Mouse (Mus musculus): ENCODE results near the gene Erp44. TPM values are rescaled to one million over a fixed set of nuclear protein-coding genes. Genes with fewer than 3 reads are reported as not detected.

The Erp44 gene
- polyA plus RNA-seq, 1 experiment from 2014 or later = 121 TPM

GRCm38 (mm10) chr4:48314814-48315213, 35.5 kb upstream of the Erp44 start:
- ATAC-seq (ENCODE audit: low FRiP score, low TSS enrichment) (peak; percentile 51; the same call in 1 of the 2 replicates), DNase-seq (ENCODE audit: low spot score) (no peak)
- 79% methylated on average over 3 of the region's 3 CpGs for WGBS
- H3K9me3 ChIP-seq (ENCODE audit: control insufficient read depth, low read length) = no peaks in the 10 kb centered on the region
- no peaks in the 10 kb centered on the region for H3K36me3 ChIP-seq (ENCODE audit: control insufficient read depth, insufficient read depth, low read length)
- H3K4me3 ChIP-seq (ENCODE audit: low read depth, low read length) = no peak overlapping the region
- H3K4me1 ChIP-seq (replicated peaks; ENCODE audit: control insufficient read depth, insufficient read depth) = no peaks in the 10 kb centered on the region
- no peaks in the 10 kb centered on the region for H3K27me3 ChIP-seq (ENCODE audit: control insufficient read depth, insufficient read depth, low read length)
- no peak overlapping the region for H3K9ac ChIP-seq (ENCODE audit: low read length)
- H3K4me2 ChIP-seq (replicated peaks; ENCODE audit: low read depth) = no peak overlapping the region
- no peak overlapping the region for H3K27ac ChIP-seq (replicated peaks)
- TF ChIP-seq EP300 (optimal IDR thresholded peaks at IDR 0.05) (no peak), CTCF (IDR thresholded peaks at IDR 0.05; ENCODE audit: low read depth) (no peak)

DNA sequence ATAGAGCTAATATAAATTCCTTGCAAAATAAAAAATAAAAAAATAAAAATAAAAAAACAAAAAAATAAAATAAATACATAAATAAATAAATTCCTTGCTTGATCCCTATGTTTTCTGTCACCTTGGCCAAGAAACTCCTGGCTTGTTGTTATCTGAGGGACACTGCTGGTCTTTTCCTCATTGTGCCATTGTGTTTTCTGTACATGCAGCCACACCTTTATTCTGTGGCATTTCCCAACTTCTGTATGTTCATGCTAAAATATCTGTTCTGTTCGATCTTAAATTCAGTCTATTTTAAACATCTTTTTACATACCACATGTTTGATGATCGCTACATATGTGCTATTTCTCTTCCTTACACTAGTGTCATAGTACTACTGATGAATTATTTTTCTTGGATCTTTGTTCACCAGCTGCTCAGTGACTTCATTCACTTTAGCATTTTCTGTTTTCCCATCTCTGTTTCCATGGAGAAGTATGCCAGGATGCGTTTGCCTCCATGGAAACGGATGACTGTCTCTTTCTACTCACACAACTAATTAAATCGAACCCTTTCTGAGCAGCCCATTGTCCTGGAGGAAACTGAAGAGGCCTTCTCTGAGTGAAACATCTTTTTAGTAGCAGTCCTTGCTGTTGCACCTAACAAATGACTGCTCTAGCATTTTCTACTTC, 7.9 kb upstream of the Erp44 start:
- Histone ChIP-seq H3K27me3 (ENCODE audit: control insufficient read depth, insufficient read depth, low read length) (no peaks in the 10 kb centered on the region), H3K9me3 (ENCODE audit: control insufficient read depth, low read length) (no peaks in the 10 kb centered on the region), H3K4me2 (replicated peaks; ENCODE audit: low read depth) (no peak overlapping the region), H3K27ac (replicated peaks) (no peak overlapping the region), H3K36me3 (ENCODE audit: control insufficient read depth, insufficient read depth, low read length) (no peaks in the 10 kb centered on the region; the same call in 1 of the 2 replicates), H3K9ac (ENCODE audit: low read length) (no peak overlapping the region), H3K4me1 (replicated peaks; ENCODE audit: control insufficient read depth, insufficient read depth) (no peaks in the 10 kb centered on the region), H3K4me3 (ENCODE audit: low read depth, low read length) (no peak overlapping the region)
- DNase-seq (ENCODE audit: low spot score) = no peak
- 89% methylated on average over 5 of the region's 5 CpGs for WGBS
- TF ChIP-seq CTCF (IDR thresholded peaks at IDR 0.05; ENCODE audit: low read depth) (no peak), EP300 (optimal IDR thresholded peaks at IDR 0.05) (no peak)
- ATAC-seq (ENCODE audit: low FRiP score, low TSS enrichment) = no peak

DNA sequence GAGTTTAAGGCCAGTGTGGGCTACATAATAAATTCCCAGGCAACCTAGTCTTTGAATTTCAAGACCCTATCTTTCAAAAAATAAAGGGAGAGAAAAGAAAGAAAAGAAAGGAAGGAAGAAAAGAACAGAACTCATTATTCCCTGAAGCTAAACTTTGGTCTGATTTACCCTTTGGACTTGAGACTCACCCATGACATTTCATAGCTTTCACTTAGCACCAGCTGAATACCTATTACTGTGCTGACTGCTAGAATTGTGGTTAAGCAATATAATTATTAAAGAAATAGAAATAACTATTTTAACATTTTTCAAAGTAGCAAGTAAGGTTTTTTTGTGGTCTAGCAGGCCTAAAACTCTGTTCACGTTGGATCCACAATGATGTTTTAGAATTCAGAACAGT, 1.8 kb upstream of the Erp44 start:
- no peaks in the 10 kb centered on the region for H3K36me3 ChIP-seq (ENCODE audit: control insufficient read depth, insufficient read depth, low read length)
- no peak for DNase-seq (ENCODE audit: low spot score)
- H3K27ac ChIP-seq (replicated peaks) = no peak overlapping the region
- H3K9ac ChIP-seq (ENCODE audit: low read length) = no peak overlapping the region
- no peak overlapping the region for H3K4me2 ChIP-seq (replicated peaks; ENCODE audit: low read depth)
- H3K9me3 ChIP-seq (ENCODE audit: control insufficient read depth, low read length) = no peaks in the 10 kb centered on the region
- TF ChIP-seq EP300 (optimal IDR thresholded peaks at IDR 0.05) (no peak), CTCF (IDR thresholded peaks at IDR 0.05; ENCODE audit: low read depth) (no peak)
- no peak overlapping the region for H3K4me3 ChIP-seq (ENCODE audit: low read depth, low read length)
- WGBS = 91% methylated on average over 1 of the region's 1 CpGs
- no peaks in the 10 kb centered on the region for H3K27me3 ChIP-seq (ENCODE audit: control insufficient read depth, insufficient read depth, low read length)
- H3K4me1 ChIP-seq (replicated peaks; ENCODE audit: control insufficient read depth, insufficient read depth) = 0 out of 2 replicates have a peak, but pooled peaks cover 2% of the 10 kb centered on the region
- no peak for ATAC-seq (ENCODE audit: low FRiP score, low TSS enrichment)

DNA sequence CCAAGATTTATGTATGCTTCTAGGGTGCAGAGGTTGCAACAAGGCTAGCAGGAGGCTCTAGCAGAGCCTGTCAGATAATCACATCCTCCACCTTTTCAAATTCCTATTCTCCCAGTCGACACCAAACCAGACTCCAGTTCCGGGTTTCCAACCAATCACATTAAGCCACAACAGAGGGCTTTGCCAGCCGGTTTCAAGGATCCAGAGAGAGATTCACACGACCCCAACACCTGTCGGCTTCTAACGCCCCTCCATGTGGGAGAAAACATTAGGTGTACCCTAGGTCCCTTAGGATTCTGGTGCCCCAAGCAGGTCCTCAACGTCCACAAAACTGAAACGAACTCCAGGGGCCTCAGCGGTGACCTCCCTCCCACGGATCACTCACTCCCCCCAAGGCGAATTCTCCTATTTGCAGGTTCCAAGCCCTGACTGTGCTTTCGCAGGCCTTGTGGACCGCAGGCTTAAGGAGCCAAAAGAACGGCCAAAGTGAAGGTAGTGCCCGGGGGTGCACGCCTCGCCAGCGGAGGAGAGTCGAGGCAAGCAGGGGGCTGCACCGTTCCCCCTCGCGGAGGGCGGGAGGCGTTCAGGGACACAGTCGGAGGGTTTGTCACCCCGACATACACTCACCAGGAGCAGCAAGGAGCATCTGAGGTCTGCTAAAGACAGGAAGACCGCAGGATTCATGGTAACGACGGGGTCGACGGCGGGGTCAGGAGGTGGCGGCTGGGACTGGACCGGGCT, 431 bp downstream of the Erp44 start:
- Histone ChIP-seq H3K27ac (replicated peaks) (peak overlapping the region; percentile 95), H3K4me3 (ENCODE audit: low read depth, low read length) (peak overlapping the region; percentile 95), H3K9ac (ENCODE audit: low read length) (peak overlapping the region; percentile 97), H3K4me2 (replicated peaks; ENCODE audit: low read depth) (peak overlapping the region; percentile 83), H3K4me1 (replicated peaks; ENCODE audit: control insufficient read depth, insufficient read depth) (0 out of 2 replicates have a peak, but pooled peaks cover 2% of the 10 kb centered on the region), H3K9me3 (ENCODE audit: control insufficient read depth, low read length) (no peaks in the 10 kb centered on the region), H3K36me3 (ENCODE audit: control insufficient read depth, insufficient read depth, low read length) (no peaks in the 10 kb centered on the region), H3K27me3 (ENCODE audit: control insufficient read depth, insufficient read depth, low read length) (no peaks in the 10 kb centered on the region)
- TF ChIP-seq CTCF (IDR thresholded peaks at IDR 0.05; ENCODE audit: low read depth) = no peak
- no peak for TF ChIP-seq EP300 (optimal IDR thresholded peaks at IDR 0.05)
- DNase-seq (ENCODE audit: low spot score) (peak; percentile 56), ATAC-seq (ENCODE audit: low FRiP score, low TSS enrichment) (no peak)
- 0% methylated on average over 34 of the region's 34 CpGs for WGBS

GRCm38 (mm10) chr4:48277011-48277410, 2.3 kb downstream of the Erp44 start:
- ATAC-seq (ENCODE audit: low FRiP score, low TSS enrichment) = no peak
- Histone ChIP-seq H3K9me3 (ENCODE audit: control insufficient read depth, low read length) (no peaks in the 10 kb centered on the region), H3K4me2 (replicated peaks; ENCODE audit: low read depth) (no peak overlapping the region), H3K27me3 (ENCODE audit: control insufficient read depth, insufficient read depth, low read length) (no peaks in the 10 kb centered on the region), H3K9ac (ENCODE audit: low read length) (no peak overlapping the region), H3K36me3 (ENCODE audit: control insufficient read depth, insufficient read depth, low read length) (no peaks in the 10 kb centered on the region), H3K27ac (replicated peaks) (peak overlapping the region; percentile 35; the same call in 1 of the 2 replicates), H3K4me1 (replicated peaks; ENCODE audit: control insufficient read depth, insufficient read depth) (0 out of 2 replicates have a peak, but pooled peaks cover 2% of the 10 kb centered on the region), H3K4me3 (ENCODE audit: low read depth, low read length) (no peak overlapping the region)
- DNase-seq (ENCODE audit: low spot score) = no peak
- TF ChIP-seq CTCF (IDR thresholded peaks at IDR 0.05; ENCODE audit: low read depth) (no peak), EP300 (optimal IDR thresholded peaks at IDR 0.05) (no peak)
- WGBS = 52% methylated on average over 3 of the region's 3 CpGs

GRCm38 (mm10) chr4:48275736-48276135, 3.6 kb downstream of the Erp44 start:
- ATAC-seq (ENCODE audit: low FRiP score, low TSS enrichment) = no peak
- Histone ChIP-seq H3K4me2 (replicated peaks; ENCODE audit: low read depth) (no peak overlapping the region), H3K27ac (replicated peaks) (no peak overlapping the region), H3K36me3 (ENCODE audit: control insufficient read depth, insufficient read depth, low read length) (no peaks in the 10 kb centered on the region), H3K9me3 (ENCODE audit: control insufficient read depth, low read length) (no peaks in the 10 kb centered on the region), H3K27me3 (ENCODE audit: control insufficient read depth, insufficient read depth, low read length) (no peaks in the 10 kb centered on the region), H3K4me3 (ENCODE audit: low read depth, low read length) (no peak overlapping the region), H3K9ac (ENCODE audit: low read length) (no peak overlapping the region), H3K4me1 (replicated peaks; ENCODE audit: control insufficient read depth, insufficient read depth) (0 out of 2 replicates have a peak, but pooled peaks cover 2% of the 10 kb centered on the region)
- WGBS = 76% methylated on average over 3 of the region's 3 CpGs
- DNase-seq (ENCODE audit: low spot score) = no peak
- no peak for TF ChIP-seq CTCF (IDR thresholded peaks at IDR 0.05; ENCODE audit: low read depth)
- TF ChIP-seq EP300 (optimal IDR thresholded peaks at IDR 0.05) = no peak
